Mouse (Mus musculus) embryo, embryonic 11 days (tissue): ENCODE measurements around the gene Bckdha.
A peak's percentile ranks its signal among the peaks of the same experiment; 100 is the strongest.

Experiments
- DNase-seq: peaks from one replicate; pipeline ENCODE4 v3.0.0-alpha.2; 2015

The Bckdha gene

GRCm38 (mm10) chr7:25644631-25645030, 14.2 kb downstream of the Bckdha start:
- no peak for DNase-seq

- no peak for DNase-seq
Observed at GRCm38 (mm10) chr7:25644136-25644535, 14.6 kb downstream of the Bckdha start.

- DNase-seq, result no peak
Observed at GRCm38 (mm10) chr7:25639754-25640153, 19.0 kb downstream of the Bckdha start.

GRCm38 (mm10) chr7:25637099-25637498, 21.7 kb downstream of the Bckdha start:
- DNase-seq, result no peak

- no peak for DNase-seq
Observed at GRCm38 (mm10) chr7:25636373-25636772, 22.4 kb downstream of the Bckdha start.

GRCm38 (mm10) chr7:25632679-25633078, 26.1 kb downstream of the Bckdha start:
- DNase-seq, result no peak

- DNase-seq, result no peak
Observed at GRCm38 (mm10) chr7:25628323-25628620, 30.5 kb downstream of the Bckdha start.

- DNase-seq, result peak; percentile 70
Observed at GRCm38 (mm10) chr7:25627431-25628322, 31.1 kb downstream of the Bckdha start.

GRCm38 (mm10) chr7:25626509-25627430, 32.0 kb downstream of the Bckdha start, which contains the start of gene B3gnt8:
B3gnt8 (plus strand) TSS chr7:25626654.
- DNase-seq, result peak; percentile 23

- peak; percentile 16 for DNase-seq
Observed at GRCm38 (mm10) chr7:25625594-25626250, 33.1 kb downstream of the Bckdha start.

GRCm38 (mm10) chr7:25624851-25625250, 33.9 kb downstream of the Bckdha start:
- no peak for DNase-seq

- no peak for DNase-seq
Observed at GRCm38 (mm10) chr7:25623857-25624370, 34.9 kb downstream of the Bckdha start.

GRCm38 (mm10) chr7:25620751-25621150, 38.0 kb downstream of the Bckdha start:
- DNase-seq, result no peak

GRCm38 (mm10) chr7:25620101-25620500, 38.7 kb downstream of the Bckdha start:
- no peak for DNase-seq

- DNase-seq, result no peak
Observed at GRCm38 (mm10) chr7:25619722-25619991, 39.1 kb downstream of the Bckdha start.

- peak; percentile 95 for DNase-seq
Observed at GRCm38 (mm10) chr7:25618865-25619721, 39.7 kb downstream of the Bckdha start, which contains the start of gene Dmac2. Dmac2 (plus strand) TSS chr7:25619414.

GRCm38 (mm10) chr7:25617376-25618160, 41.2 kb downstream of the Bckdha start:
- DNase-seq, result no peak

GRCm38 (mm10) chr7:25615706-25616011, 43.1 kb downstream of the Bckdha start, which contains the start of gene Erich4:
Erich4 (minus strand) TSS chr7:25615892.
- no peak for DNase-seq

- no peak for DNase-seq
Observed at GRCm38 (mm10) chr7:25614831-25615705, 43.7 kb downstream of the Bckdha start.

GRCm38 (mm10) chr7:25614086-25614485, 44.7 kb downstream of the Bckdha start:
- DNase-seq, result no peak
